Mouse (Mus musculus): ENCODE measurements around the gene Tagln3.

DNA sequence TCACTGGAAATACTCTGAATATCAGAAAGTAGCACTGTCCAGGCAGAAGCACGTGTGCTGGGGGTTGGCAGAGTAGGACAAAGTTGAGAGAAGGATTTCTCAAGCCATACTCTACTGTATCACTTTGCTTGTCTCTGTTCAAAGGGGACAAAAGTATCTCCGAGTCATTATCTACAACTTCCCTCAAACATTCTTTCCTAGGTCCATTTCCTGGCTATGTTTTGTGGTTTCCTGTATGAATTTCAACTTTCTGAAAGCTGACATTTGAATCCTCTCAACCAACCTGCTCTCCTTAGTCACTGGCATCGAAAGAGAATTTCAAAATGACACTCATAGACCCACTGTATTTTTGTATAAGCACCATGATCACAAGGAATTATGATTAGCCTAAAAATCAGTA lies 56.2 kb downstream of the Tagln3 start:
- TF ChIP-seq USF1 (IDR thresholded peaks at IDR 0.05; ENCODE audit: low read depth): no peak
- no peak for TF ChIP-seq CTCF (IDR thresholded peaks at IDR 0.05; ENCODE audit: control insufficient read depth, insufficient read depth, insufficient read length)
- TF ChIP-seq CEBPB (IDR thresholded peaks at IDR 0.05; ENCODE audit: low read depth): no peak

Data from C2C12 (cell line).